Mouse (Mus musculus) ES-E14 (cell line): ENCODE measurements around the gene Tmem161b. TPM values are rescaled to one million over a fixed set of nuclear protein-coding genes. Genes with fewer than 3 reads are reported as not detected.
"Not testable (repeated sequence)": the region's sequence is repeated elsewhere in the genome, so short reads cannot be mapped to it uniquely, and the experiment has no call there.

Source experiments
- DNase-seq: peaks from one replicate; pipeline ENCODE4 v3.0.0-alpha.2; 2013; ENCODE audit warnings: low read depth, low spot score
- H3K27ac ChIP-seq: 2 replicates; pipeline ENCODE4 v1.5.1; 2012; ENCODE audit warnings: low read depth, mild to moderate bottlenecking, low read length, moderate library complexity, mixed read lengths; ENCODE audit not compliant: poor library complexity, insufficient read depth, severe bottlenecking
- H3K36me3 ChIP-seq: 2 replicates; pipeline ENCODE4 v1.6.1; 2012; ENCODE audit warnings: mild to moderate bottlenecking, low read length, moderate library complexity, mixed read lengths; ENCODE audit not compliant: control insufficient read depth, poor library complexity, insufficient read depth, severe bottlenecking
- H3K4me1 ChIP-seq, 2 experiments: fragments of 150-350 bp in 1 of 2; sonication (generic) in 1 of 2; 2 replicates each; pipeline ENCODE4 v1.6.1; 2012; ENCODE audit warnings: low read length in 2 of 2, mild to moderate bottlenecking in 1 of 2, mixed read lengths in 1 of 2; ENCODE audit not compliant: control insufficient read depth in 2 of 2, insufficient read depth in 2 of 2, poor library complexity in 1 of 2
- H3K4me3 ChIP-seq, 2 experiments: fragments of 150-350 bp in 1 of 2; sonication (generic) in 1 of 2; 2 replicates each; pipeline ENCODE4 v1.5.1; 2012; ENCODE audit warnings: low read length in 2 of 2, low read depth in 1 of 2, mild to moderate bottlenecking in 1 of 2, mixed read lengths in 1 of 2; ENCODE audit not compliant: insufficient read depth in 1 of 2, poor library complexity in 1 of 2, severe bottlenecking in 1 of 2
- H3K9ac ChIP-seq: 2 replicates; pipeline ENCODE4 v1.6.1; 2012; ENCODE audit warnings: low read depth, mild to moderate bottlenecking, low read length, mixed read lengths; ENCODE audit not compliant: poor library complexity, insufficient read depth, severe bottlenecking
- H3K9me3 ChIP-seq: fragments of 150-350 bp; sonication (generic); 2 replicates; pipeline ENCODE4 v1.6.1; 2012; ENCODE audit warnings: low read depth, mild to moderate bottlenecking, low read length; ENCODE audit not compliant: control insufficient read depth, insufficient read depth
- CHD2 ChIP-seq: IDR thresholded peaks from 2 replicates; pipeline ENCODE4 v1.6.1; 2014; ENCODE audit warnings: mild to moderate bottlenecking, low read depth, low read length, inconsistent platforms
- HCFC1 ChIP-seq: IDR thresholded peaks from 2 replicates; pipeline ENCODE4 v1.6.1; 2012; ENCODE audit warnings: low read length, inconsistent platforms, borderline replicate concordance; ENCODE audit not compliant: insufficient read depth
- MAFK ChIP-seq: IDR thresholded peaks from 2 replicates; pipeline ENCODE4 v1.6.1; 2014; ENCODE audit warnings: mild to moderate bottlenecking, low read depth, low read length, inconsistent platforms; ENCODE audit not compliant: insufficient read depth
- ZC3H11A ChIP-seq: IDR thresholded peaks from 2 replicates; pipeline ENCODE4 v1.6.1; 2012; ENCODE audit warnings: low read depth, mild to moderate bottlenecking, inconsistent platforms, low read length, borderline replicate concordance
- ZNF384 ChIP-seq: IDR thresholded peaks from 2 replicates; pipeline ENCODE4 v1.6.1; 2012; ENCODE audit warnings: low read depth, low read length, inconsistent platforms
- in situ Hi-C, 2 experiments: fragments of 600-800 bp; cut with MboI; formaldehyde crosslinking; loops; one replicate each; pipeline ENCODE4 v1.15.1; 2025; ENCODE audit warnings: low sequenced_read_pairs in 2 of 2, inconsistent platforms in 1 of 2; ENCODE audit not compliant: unreplicated experiment in 2 of 2
- total RNA-seq: library from RNA; depleted of rRNA; stranded (reverse); fragments of 300-350 nt; gene quantifications from 2 replicates; pipeline ENCODE4 v1.2.3, GENCODE M21; 2012

Gene Tmem161b
- total RNA-seq, 1 experiment, result 34.4 TPM

DNA sequence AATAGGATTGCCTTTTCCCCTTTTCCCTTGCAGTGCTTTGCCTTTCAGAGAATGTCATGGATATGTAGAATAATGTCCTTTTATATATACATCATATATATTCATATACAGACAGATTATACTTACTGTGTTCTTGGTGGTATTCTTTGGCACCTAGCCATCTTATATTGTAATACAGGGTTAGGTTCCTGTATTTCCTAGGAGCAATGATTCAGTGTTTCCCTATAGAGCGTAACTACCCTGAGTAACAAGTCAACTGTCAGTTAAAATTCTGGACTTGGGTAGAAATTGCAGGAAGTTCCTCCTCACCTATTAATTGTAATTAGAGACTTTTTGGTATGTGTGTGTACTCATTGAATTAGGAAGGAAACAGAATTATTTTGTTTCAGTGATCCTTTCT is 33.0 kb downstream of the Tmem161b start:
- no peak for TF ChIP-seq ZC3H11A
- no peak for TF ChIP-seq CHD2
- TF ChIP-seq MAFK, result no peak
- no peak for TF ChIP-seq HCFC1
- TF ChIP-seq ZNF384, result no peak
- DNase-seq, result no peak
- Histone ChIP-seq H3K4me1 (no peaks in the 10 kb centered on the region; a peak in 1 of 4 replicates), H3K36me3 (no peaks in the 10 kb centered on the region), H3K9ac (no peak overlapping the region), H3K4me3 (no peak overlapping the region), H3K9me3 (no peaks in the 10 kb centered on the region), H3K27ac (no peak overlapping the region)
- in situ Hi-C loops, result no loop called here

DNA sequence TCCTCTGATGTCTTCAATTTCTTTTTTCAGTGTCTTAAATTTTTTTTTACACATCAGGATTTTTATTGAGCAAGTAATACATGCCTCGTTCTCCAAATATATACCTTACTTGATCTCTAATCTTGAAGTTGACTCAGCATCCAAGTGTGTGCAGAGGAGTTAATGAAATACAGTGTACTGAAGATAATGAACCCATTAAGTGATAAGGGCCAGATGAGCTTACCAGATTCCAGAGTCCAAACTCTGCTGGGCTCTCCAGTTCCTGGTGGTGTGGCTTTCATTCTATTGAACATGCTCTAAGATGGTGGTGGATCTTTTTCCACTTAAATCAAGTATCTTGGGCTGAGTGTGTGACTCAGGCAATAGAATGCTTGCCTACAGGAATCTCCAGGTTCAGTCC is 42.3 kb downstream of the Tmem161b start:
- H3K9ac ChIP-seq, DNase-seq, in situ Hi-C loops, H3K4me3 ChIP-seq, H3K36me3 ChIP-seq, H3K4me1 ChIP-seq, H3K27ac ChIP-seq, H3K9me3 ChIP-seq: not testable (repeated sequence)

DNA sequence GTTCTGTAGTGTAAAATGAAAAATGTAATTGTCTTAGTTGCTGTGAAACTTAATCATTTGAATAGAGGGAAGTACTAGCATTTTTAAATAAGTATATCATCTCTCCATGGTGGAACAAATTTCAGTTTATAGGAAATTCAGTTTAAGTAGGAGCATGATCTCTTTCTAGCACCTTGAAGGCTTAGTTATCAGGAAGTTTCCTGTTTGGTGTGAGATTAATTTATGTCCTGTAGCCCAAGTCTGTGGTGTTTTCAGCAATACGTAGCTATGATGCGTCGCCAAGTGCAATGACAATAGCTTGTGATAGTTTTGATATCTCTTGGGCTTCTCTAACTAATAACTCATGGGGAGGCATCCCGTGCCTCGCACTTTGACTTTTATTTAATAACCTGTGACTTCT is 54.1 kb downstream of the Tmem161b start:
- Histone ChIP-seq H3K27ac (no peak overlapping the region), H3K9ac (no peak overlapping the region), H3K4me1 (no peaks in the 10 kb centered on the region), H3K4me3 (no peak overlapping the region), H3K36me3 (no peaks in the 10 kb centered on the region), H3K9me3 (no peaks in the 10 kb centered on the region)
- no peak for TF ChIP-seq ZC3H11A
- DNase-seq, result no peak
- in situ Hi-C loops, result no loop called here

DNA sequence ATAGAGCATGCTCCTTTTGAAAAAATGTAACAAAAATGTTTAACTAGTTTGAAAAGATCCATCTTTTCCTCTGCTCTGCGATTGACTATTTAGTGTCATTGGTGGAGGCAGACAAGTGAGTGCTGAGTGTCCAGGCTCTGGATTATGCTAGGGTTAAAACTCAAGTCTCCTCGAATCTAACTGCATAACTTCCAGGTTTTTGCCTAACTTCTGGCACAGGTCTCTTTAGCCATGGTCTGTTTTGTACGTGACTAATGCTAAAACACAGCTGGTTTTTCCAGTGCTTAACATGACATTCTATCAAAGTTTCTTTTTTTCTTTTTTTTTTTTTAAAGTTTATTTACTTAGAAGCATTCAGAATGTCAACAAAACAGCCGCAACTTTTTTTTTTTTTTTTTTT is 58.3 kb downstream of the Tmem161b start:
- H3K9me3 ChIP-seq, result no peaks in the 10 kb centered on the region
- no peak for DNase-seq
- H3K27ac ChIP-seq, result no peak overlapping the region
- H3K9ac ChIP-seq, result no peak overlapping the region
- in situ Hi-C loops, result no loop called here
- H3K4me1 ChIP-seq, result no peaks in the 10 kb centered on the region; a peak in 1 of 4 replicates
- H3K4me3 ChIP-seq, result no peak overlapping the region
- H3K36me3 ChIP-seq, result no peaks in the 10 kb centered on the region
- TF ChIP-seq HCFC1 (no peak), ZC3H11A (no peak), MAFK (no peak), ZNF384 (no peak), CHD2 (no peak)

DNA sequence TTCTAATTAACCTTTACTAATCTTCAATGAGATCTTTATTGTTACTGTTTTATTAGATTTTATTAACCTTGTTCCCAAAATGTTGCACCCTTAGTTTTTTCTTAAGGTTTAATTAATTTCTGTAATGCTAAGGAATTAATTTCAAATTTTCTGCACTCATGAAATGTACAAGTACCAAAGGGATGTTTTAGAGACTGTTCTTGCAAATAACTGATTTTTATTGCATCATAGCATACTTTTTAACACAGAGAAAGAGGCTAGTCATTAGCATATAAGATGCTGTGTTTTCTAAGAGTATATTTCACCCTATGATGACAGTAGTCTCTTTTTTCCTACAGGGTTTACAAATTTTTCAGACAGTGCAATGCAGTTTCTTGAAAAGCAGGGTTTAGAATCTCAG is 60.9 kb downstream of the Tmem161b start:
- Histone ChIP-seq H3K4me3 (no peak overlapping the region), H3K4me1 (peaks cover 0 to 2% of the 10 kb centered on the region in 2 experiments; a peak in 2 of 4 replicates), H3K27ac (no peak overlapping the region), H3K9ac (no peak overlapping the region), H3K9me3 (no peaks in the 10 kb centered on the region), H3K36me3 (no peaks in the 10 kb centered on the region)
- no peak for TF ChIP-seq HCFC1
- no peak for TF ChIP-seq MAFK
- TF ChIP-seq CHD2, result no peak
- no peak for TF ChIP-seq ZNF384
- TF ChIP-seq ZC3H11A, result no peak
- in situ Hi-C loops, result no loop called here
- DNase-seq, result no peak
